Mouse (Mus musculus) layer of hippocampus, postnatal 36 days (tissue): ENCODE results near the gene Cdc20b. TPM values are rescaled to one million over a fixed set of nuclear protein-coding genes. Genes with fewer than 3 reads are reported as not detected.

Experiments
- DNase-seq, 2 experiments: peaks; one replicate each; pipeline ENCODE4 v3.0.0; 2022
- microRNA-seq, 2 experiments: library from miRNA; unstranded; fragments of <30 nt; microRNA quantifications; one replicate each; pipeline ENCODE4 v1.2.0; 2021
- total RNA-seq, 2 experiments: library from RNA; stranded (reverse); gene quantifications; 2 replicates each; pipeline ENCODE4 v1.2.3; 2021

The Cdc20b gene
- total RNA-seq, 2 experiments from 2014 or later = not detected

DNA sequence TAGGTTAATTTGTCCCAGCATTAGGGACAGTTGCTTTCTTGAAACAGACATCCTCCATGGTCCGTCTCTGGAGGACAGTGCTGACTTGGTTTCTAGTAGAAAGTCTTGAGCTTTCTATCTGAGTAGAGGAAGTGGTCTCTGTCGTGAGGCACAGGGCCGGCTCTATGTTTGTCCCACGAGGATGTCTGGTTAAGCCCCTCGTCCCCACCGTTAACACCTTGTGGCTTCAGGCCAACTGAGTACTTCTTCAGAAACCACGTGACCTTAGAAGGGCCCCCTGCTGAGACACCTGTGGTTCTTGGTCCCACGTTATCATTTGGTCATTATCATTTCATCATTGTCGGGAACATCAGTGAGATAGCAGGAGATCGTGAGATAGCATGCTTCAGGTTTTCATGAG lies 66.9 kb downstream of the Cdc20b start:
- no peak for DNase-seq

DNA sequence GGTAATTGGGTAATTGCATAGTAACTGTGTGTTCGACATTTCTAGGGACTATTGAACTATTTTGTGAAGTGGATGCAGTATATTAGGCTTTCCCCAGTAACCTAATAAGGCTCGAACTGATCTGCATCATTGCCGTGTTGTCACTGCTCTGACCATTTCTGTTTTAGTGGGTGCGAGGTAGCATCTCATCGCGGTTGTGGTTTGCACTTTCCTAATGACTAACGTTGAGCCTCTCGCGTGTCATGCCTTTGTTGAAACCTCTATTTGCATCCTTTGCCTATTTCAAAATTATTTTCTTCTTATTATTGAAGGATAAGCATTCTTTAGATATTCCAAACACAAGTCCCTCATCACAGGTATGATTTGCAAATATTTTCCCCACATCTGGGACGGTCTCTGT lies 69.8 kb downstream of the Cdc20b start:
- DNase-seq = no peak

DNA sequence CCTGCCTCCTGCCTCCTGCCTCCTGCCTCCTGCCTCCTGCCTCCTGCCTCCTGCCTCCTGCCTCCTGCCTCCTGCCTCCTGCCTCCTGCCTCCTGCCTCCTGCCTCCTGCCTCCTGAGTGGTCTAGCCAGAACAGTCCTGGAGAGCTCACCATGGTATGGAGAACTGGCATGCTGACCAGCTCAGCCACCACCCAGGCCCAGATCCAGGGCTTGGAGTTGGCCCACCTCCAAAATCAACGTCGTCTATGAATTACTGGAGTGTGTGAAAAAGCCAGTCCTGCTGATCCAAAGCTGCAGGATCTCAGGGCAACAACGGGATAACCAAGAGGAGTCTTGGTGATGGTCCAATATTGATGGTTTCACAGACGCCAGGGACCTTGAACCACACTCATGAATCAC lies 84.1 kb downstream of the Cdc20b start:
- DNase-seq = no peak

DNA sequence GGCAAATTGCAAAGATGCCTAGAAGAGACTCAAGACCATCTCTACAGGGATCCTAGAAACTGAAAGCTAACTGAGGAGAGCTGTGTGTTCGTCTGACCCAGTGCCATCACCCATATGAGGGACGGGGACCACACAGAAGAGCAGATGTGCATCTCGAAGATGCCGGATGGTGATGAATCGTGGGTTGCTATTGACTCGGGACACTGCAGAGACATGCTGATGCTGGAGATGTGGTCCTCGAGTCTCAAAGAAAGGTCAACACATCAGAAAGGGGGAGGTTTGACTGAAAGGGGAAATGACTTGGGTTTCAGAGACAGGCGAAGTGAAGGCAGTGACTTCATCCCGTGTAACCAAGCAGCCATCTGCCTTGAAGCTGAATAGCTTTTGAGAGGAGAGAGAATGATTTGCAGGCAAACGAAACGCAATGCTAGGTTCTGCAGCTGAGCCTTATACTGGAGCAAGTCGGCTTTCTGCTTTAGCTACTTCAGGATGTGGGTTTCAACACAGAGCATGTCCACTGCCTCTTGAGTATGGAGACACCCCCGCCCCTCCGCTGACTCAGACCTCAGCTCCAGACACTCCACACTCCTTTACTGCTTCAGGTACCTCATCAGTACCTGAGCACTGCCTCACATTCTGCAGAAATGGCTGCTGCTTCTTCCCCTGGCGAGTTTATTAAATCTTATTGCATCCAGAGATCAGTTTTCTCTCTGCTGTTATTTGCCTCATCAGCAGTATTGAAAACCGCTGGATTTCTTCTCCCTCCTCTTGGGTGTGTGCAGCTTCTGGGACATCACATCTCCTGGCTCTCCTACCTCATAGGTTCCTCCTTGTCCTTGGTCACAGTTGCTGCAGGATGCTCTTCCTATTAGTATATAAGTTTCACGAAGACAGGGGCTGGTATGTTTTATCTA lies 85.7 kb downstream of the Cdc20b start:
- DNase-seq = no peak

DNA sequence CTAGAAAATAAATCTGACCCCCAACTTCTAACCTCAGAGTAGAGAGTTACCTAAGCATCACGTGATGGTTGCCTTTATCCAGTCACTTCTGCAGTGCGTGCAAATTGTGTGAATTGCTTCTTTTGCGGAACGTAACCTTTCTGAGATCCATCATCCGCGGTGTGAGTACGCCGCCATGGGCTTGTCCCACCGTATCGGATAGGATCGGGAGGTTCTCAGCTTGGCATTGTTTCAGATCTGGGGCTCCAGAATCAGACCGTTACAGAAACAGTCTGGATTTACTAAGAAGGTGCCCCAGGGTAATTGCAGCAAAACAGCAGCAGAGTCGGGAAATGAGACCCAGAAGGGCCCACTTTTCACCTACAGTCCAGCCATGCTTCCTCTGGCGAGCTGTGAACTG lies 86.4 kb downstream of the Cdc20b start:
- DNase-seq = no peak

DNA sequence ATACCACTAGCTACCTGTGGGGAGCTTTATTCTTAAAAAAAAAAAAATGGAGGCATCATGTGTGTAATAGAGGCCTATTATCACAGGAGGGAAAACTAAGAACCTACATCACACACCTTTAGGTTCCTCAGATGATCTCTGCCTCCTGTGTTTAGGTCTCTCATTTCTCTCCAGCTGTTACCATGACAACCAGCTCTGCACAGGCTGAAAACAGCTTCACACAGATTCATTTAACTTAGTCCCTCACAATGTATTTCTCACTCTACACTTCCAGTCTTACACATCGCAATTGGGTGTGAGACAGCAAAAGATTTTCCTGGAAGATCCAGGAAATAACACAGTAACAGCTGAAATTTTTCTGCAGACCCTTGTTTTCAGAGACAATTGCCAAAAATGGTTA lies 95.1 kb downstream of the Cdc20b start:
- no peak for DNase-seq

DNA sequence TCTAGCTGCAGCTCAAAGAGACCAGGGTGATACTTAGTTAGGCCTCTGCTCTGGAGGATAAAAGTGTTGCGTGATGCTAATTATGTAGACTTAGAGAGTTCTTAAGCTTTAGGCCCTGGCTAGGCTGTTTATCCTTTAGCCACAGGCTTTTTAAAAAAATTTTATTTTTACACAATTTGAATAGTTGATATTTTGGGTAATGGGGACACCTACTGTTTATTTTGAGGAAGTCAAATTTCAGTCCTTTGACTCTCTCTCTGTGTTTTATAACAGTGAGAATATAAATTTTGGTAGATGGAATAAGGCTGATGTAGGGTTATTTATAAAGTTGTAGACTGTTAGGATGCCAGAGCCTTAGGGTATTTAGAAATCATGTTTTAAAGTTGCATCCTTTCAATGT lies 104.7 kb downstream of the Cdc20b start:
- DNase-seq = no peak

Small RNA genes lying within 50 kb of the gene (microRNA-seq; reads per million reads assigned to microRNA genes)
- 87.5 to 88.4 reads per million in 2 experiments for gene Mir449a
- gene Mir449b = 0 reads per million in 2 experiments
- 0 to 0.42 reads per million in 2 experiments for gene Mir449c

Other genes starting within 250 kb of the Cdc20b start
- gene Plpp1, start 234.3 kb upstream of the Cdc20b start, total RNA-seq = 10 to 100 TPM; 28.5 to 30.7 TPM
- 10 to 100 TPM; 47.9 to 50.9 TPM for gene Mtrex, start 107.7 kb upstream of the Cdc20b start, total RNA-seq
- gene Dhx29, start 107.7 kb upstream of the Cdc20b start, total RNA-seq = 10 to 100 TPM; 23.5 to 26.4 TPM
- 1 to 10 TPM; 4.3 to 5.0 TPM for gene Ccno, start 47.3 kb upstream of the Cdc20b start, total RNA-seq
- under 1 TPM; 0.42 to 0.66 TPM for gene Mcidas, start 41.3 kb upstream of the Cdc20b start, total RNA-seq
- gene Gpx8, start 11.3 kb downstream of the Cdc20b start, total RNA-seq = 10 to 100 TPM; 10.1 to 10.9 TPM
- not detected for gene Gzma, start 65.9 kb downstream of the Cdc20b start, total RNA-seq
- not detected for gene Esm1, start 174.5 kb downstream of the Cdc20b start, total RNA-seq
- gene Gzmk, start 190.8 kb downstream of the Cdc20b start, total RNA-seq = under 1 TPM in 1 of 2 experiments, not detected in 1; 0.38 TPM